Mouse (Mus musculus) embryonic stem cell, embryonic (primary cell): ENCODE results near the gene Rfx5.

Experiments
- CTCF ChIA-PET, 4 experiments: fragments of 300-600 bp in 2 of 4; fragments of 350-600 bp in 2 of 4; sonication (Branson Sonifier 250); formaldehyde crosslinking; loops; one replicate each; lab custom pipeline; 2022; ENCODE audit warnings: inconsistent platforms in 2 of 4; lab: Charles Lee
- POLR2A ChIA-PET, 4 experiments: fragments of 300-600 bp in 2 of 4; fragments of 350-600 bp in 2 of 4; sonication (Branson Sonifier 250); formaldehyde crosslinking; loops; one replicate each; lab custom pipeline; 2022; ENCODE audit warnings: antibody characterized with exemption in 4 of 4, inconsistent platforms in 1 of 4; lab: Charles Lee

Gene Rfx5

GRCm38 (mm10) chr3:95007706-95008105, 53.8 kb downstream of the Rfx5 start:
- ChIA-PET POLR2A (interaction anchor here in 3 of 4 experiments (0.6 to 16.8 kb wide), 11 partner anchors 6 to 45 kb away, joined by 3 to 229 read pairs (median 4); partner anchors contain the start of genes Pi4kb (in 1 of the 3) and Zfp687 (in 1 of the 3)), CTCF (no interaction called here)

DNA sequence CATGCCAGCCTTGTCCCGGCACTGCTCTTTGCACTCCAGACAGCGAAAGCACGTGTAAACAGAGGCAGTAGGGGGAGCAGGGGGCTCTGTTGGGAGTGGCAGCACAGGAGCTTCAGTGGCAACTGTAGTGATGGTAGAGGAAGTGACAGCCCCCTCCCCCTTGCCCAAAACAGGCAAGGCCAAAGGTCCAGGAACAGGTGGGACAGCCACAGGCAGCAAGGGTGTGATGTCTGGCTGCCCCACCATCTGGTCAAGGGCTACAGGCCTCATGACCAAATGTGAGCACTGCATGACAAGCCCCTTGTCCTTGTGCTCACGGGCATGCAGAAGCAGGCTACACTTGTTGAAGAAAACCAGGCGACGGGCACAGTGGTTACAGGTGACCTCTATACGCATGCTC, 56.5 kb downstream of the Rfx5 start:
- CTCF ChIA-PET: interaction anchor here in 1 of 4 experiments (0.7 kb wide), 1 partner anchor 14 kb away, joined by 3 read pairs; no protein-coding TSS in a partner anchor
- POLR2A ChIA-PET: interaction anchor here in 3 of 4 experiments (0.6 to 13.8 kb wide), 8 partner anchors 8 to 36 kb away, joined by 3 to 229 read pairs (median 4); partner anchors contain the start of genes Pi4kb (in 1 of the 3) and Psmd4 (in 1 of the 3)
